11 mouse cellular contexts compared by ENCODE assay signal in genomic region chr8:120315644-120316043, GRCm38 (mm10).
DNase-seq lines count a peak whose midpoint lies in the region; ATAC-seq and TF ChIP-seq lines count a peak whose summit lies in the region.
"Had no signal": no experiment of that assay in that cellular context is flagged by ENCODE, and none has a peak within 500 bp of the region (broad histone marks: within the 10 kb centered on the region; RNA-seq: fewer than 3 reads in every experiment).

No protein-coding gene starts in this region.

- H3K4me2 ChIP-seq in stomach, postnatal 0 days (replicated peaks; ENCODE audit: low read depth): no peak overlapping the region
- H3K4me2 ChIP-seq: heart, embryonic 11.5 days; liver, embryonic 15.5 days had no signal

- no peak for ATAC-seq in stomach, postnatal 0 days (ENCODE audit: low FRiP score, low TSS enrichment)
- ATAC-seq: inflammation-experienced regulatory T-cells, adult 6 months had no signal

- peak; percentile 54 for TF ChIP-seq CTCF in lung, adult 2 months (IDR thresholded peaks at IDR 0.05; ENCODE audit: insufficient read depth, low read length)
- TF ChIP-seq CTCF in E14TG2a.4 (conservative IDR thresholded peaks at IDR 0.05; ENCODE audit: low read length): peak; percentile 72
- TF ChIP-seq CTCF in bone marrow macrophage, adult 2 months (IDR thresholded peaks at IDR 0.05; ENCODE audit: low read depth, low read length): peak; percentile 5; the same call in 1 of the 2 replicates
- TF ChIP-seq CTCF in stomach, postnatal 0 days (IDR thresholded peaks at IDR 0.05; ENCODE audit: low read depth): peak; percentile 57

- intact Hi-C loops in left cerebral cortex, postnatal 25 days (cut with DNase I): no loop called here

- H3K36me3 ChIP-seq in E14TG2a.4 (ENCODE audit: insufficient read depth, low read length): no peaks in the 10 kb centered on the region
- H3K36me3 ChIP-seq in stomach, postnatal 0 days (ENCODE audit: control insufficient read depth, insufficient read depth, low read length): no peaks in the 10 kb centered on the region
- H3K36me3 ChIP-seq: liver, embryonic 15.5 days had no signal

- H3K27ac ChIP-seq in bone marrow macrophage, adult 2 months (ENCODE audit: insufficient read depth, low read depth, low read length): no peak overlapping the region
- no peak overlapping the region for H3K27ac ChIP-seq in stomach, postnatal 0 days (replicated peaks)
- H3K27ac ChIP-seq: liver, embryonic 15.5 days had no signal

- peaks cover 28% of the 10 kb centered on the region for H3K27me3 ChIP-seq in E14TG2a.4 (ENCODE audit: insufficient read depth, low read length)
- H3K27me3 ChIP-seq in stomach, postnatal 0 days (ENCODE audit: control insufficient read depth, insufficient read depth, low read length): no peaks in the 10 kb centered on the region

- TF ChIP-seq EP300 in stomach, postnatal 0 days (optimal IDR thresholded peaks at IDR 0.05): no peak

- H3K4me3 ChIP-seq in lung, adult 2 months (replicated peaks; ENCODE audit: extremely low read depth, low read depth, low read length): no peak overlapping the region
- H3K4me3 ChIP-seq in E14TG2a.4 (replicated peaks; ENCODE audit: low read length): no peak overlapping the region
- no peak overlapping the region for H3K4me3 ChIP-seq in bone marrow macrophage, adult 2 months (ENCODE audit: insufficient read depth, low read length)
- H3K4me3 ChIP-seq in stomach, postnatal 0 days (ENCODE audit: low read depth, low read length): no peak overlapping the region
- H3K4me3 ChIP-seq: liver, embryonic 15.5 days had no signal

- DNase-seq in lung, adult 2 months: no peak
- DNase-seq in lung, postnatal 14 days: no peak
- DNase-seq in stomach, postnatal 0 days (ENCODE audit: low spot score): no peak
- no peak for DNase-seq in left cerebral cortex, postnatal 25 days (ENCODE audit: low spot score in 2 of 2)
- DNase-seq in frontal cortex, postnatal 14 days (ENCODE audit: low spot score in 2 of 2): no peak
- DNase-seq: layer of hippocampus, adult 9-11 months had no signal

- TF ChIP-seq POLR2A in lung, adult 2 months (IDR thresholded peaks at IDR 0.05; ENCODE audit: borderline replicate concordance, extremely low read depth, low read depth, low read length): no peak
- TF ChIP-seq POLR2A in bone marrow macrophage, adult 2 months (IDR thresholded peaks at IDR 0.05; ENCODE audit: borderline replicate concordance, low read depth, low read length): no peak

- 89% methylated on average over 4 of the region's 4 CpGs for WGBS in lung, adult 2 months
- WGBS in stomach, postnatal 0 days: 83% methylated on average over 4 of the region's 4 CpGs

- no peak overlapping the region for H3K9ac ChIP-seq in stomach, postnatal 0 days (ENCODE audit: low read length)
- H3K9ac ChIP-seq: liver, embryonic 15.5 days had no signal

- H3K9me3 ChIP-seq in E14TG2a.4 (ENCODE audit: low read length): no peaks in the 10 kb centered on the region
- H3K9me3 ChIP-seq in stomach, postnatal 0 days (ENCODE audit: control insufficient read depth, low read length): no peaks in the 10 kb centered on the region
- H3K9me3 ChIP-seq: liver, embryonic 15.5 days had no signal

- peaks cover 2% of the 10 kb centered on the region; the same call in 1 of the 2 replicates for H3K4me1 ChIP-seq in lung, adult 2 months (ENCODE audit: control insufficient read depth, insufficient read depth, low read length)
- peaks cover 10% of the 10 kb centered on the region for H3K4me1 ChIP-seq in E14TG2a.4 (replicated peaks; ENCODE audit: low read depth, low read length)
- peaks cover 16% of the 10 kb centered on the region for H3K4me1 ChIP-seq in bone marrow macrophage, adult 2 months (ENCODE audit: control insufficient read depth, insufficient read depth, low read length)
- H3K4me1 ChIP-seq in stomach, postnatal 0 days (replicated peaks; ENCODE audit: control insufficient read depth, insufficient read depth): no peaks in the 10 kb centered on the region

Comparison
In these comparisons a context has a peak if more than half of its experiments do, and no peak if none do; other contexts are left out.
1. CTCF ChIP-seq: peak in every context shown above with its lines; median percentile 72 in E14TG2a.4; 57 in stomach, postnatal 0 days; 54 in lung, adult 2 months; 5 in bone marrow macrophage, adult 2 months.